Comparison of ENCODE assay signal across 8 mouse cellular contexts in the genomic region with DNA sequence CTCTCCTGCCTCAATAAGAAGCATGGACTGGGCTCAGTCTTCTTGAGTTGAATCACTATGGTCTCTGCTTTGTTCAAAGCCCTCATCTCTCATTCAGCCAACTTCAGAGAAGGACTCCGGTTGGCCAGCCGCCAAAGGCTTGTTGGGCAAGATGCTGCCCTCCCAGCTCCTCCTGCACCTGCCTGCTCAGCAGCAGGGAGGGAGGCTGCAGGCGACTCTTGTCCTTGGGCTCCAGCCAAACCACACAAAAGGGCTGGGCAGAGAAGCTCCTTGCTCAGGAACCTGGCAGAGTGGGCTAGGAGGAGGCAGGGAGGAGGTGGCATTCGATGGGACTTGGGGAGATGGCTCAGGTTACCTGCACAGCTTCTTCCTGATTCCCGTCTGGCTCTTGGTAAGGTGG. TPM values are rescaled to one million over a fixed set of nuclear protein-coding genes. Genes with fewer than 3 reads are reported as not detected.
A peak's percentile ranks its signal among the peaks of the same experiment; 100 is the strongest.
DNase-seq lines count a peak whose midpoint lies in the region; ATAC-seq and TF ChIP-seq lines count a peak whose summit lies in the region.

No protein-coding gene starts in this region.

- TF ChIP-seq CTCF in bone marrow, adult 2 months (IDR thresholded peaks at IDR 0.05; ENCODE audit: control insufficient read depth, insufficient read depth, low read length): no peak

- H3K27me3 ChIP-seq in heart, embryonic 15.5 days: peaks cover 9% of the 10 kb centered on the region; the same call in 1 of the 2 replicates
- peaks cover 12% of the 10 kb centered on the region for H3K27me3 ChIP-seq in heart, embryonic 12.5 days (replicated peaks)
- H3K27me3 ChIP-seq in forebrain, embryonic 11.5 days (ENCODE audit: control insufficient read depth, insufficient read depth, low read length): no peaks in the 10 kb centered on the region
- peaks cover 13% of the 10 kb centered on the region for H3K27me3 ChIP-seq in midbrain, embryonic 10.5 days (ENCODE audit: low read depth, poor library complexity, severe bottlenecking)

- TF ChIP-seq POLR2A in bone marrow, adult 2 months (IDR thresholded peaks at IDR 0.05; ENCODE audit: borderline replicate concordance, control insufficient read depth, low read depth, low read length): no peak

- 44% methylated on average over 5 of the region's 5 CpGs for WGBS in heart, embryonic 15.5 days
- WGBS in heart, embryonic 12.5 days: 47% methylated on average over 5 of the region's 5 CpGs
- 9% methylated on average over 5 of the region's 5 CpGs for WGBS in bone marrow, adult 2 months
- 41% methylated on average over 5 of the region's 5 CpGs for WGBS in forebrain, embryonic 11.5 days
- WGBS in midbrain, embryonic 10.5 days: 53% methylated on average over 5 of the region's 5 CpGs

- peaks cover 43% of the 10 kb centered on the region for H3K4me1 ChIP-seq in heart, embryonic 15.5 days (replicated peaks)
- H3K4me1 ChIP-seq in heart, embryonic 12.5 days (replicated peaks): peaks cover 49% of the 10 kb centered on the region
- H3K4me1 ChIP-seq in bone marrow, adult 2 months (ENCODE audit: control insufficient read depth, insufficient read depth, low read length): peaks cover 4% of the 10 kb centered on the region
- peaks cover 48% of the 10 kb centered on the region for H3K4me1 ChIP-seq in forebrain, embryonic 11.5 days (replicated peaks; ENCODE audit: control insufficient read depth, insufficient read depth, low read length)
- H3K4me1 ChIP-seq in midbrain, embryonic 10.5 days: peaks cover 94% of the 10 kb centered on the region

- no peak for ATAC-seq in heart, embryonic 15.5 days (replicated peaks; ENCODE audit: insufficient number of reproducible peaks, insufficient read depth, low FRiP score, low read depth)
- no peak for ATAC-seq in heart, embryonic 12.5 days (ENCODE audit: insufficient number of reproducible peaks, low FRiP score)
- no peak for ATAC-seq in forebrain, embryonic 11.5 days (replicated peaks; ENCODE audit: low FRiP score)

- peak; percentile 72 for DNase-seq in forebrain, embryonic 11.5 days (ENCODE audit: low spot score)
- peak; percentile 91 for DNase-seq in kidney, adult 8-10 months
- DNase-seq in midbrain, embryonic 10.5 days (ENCODE audit: low spot score): peak; percentile 40
- peak; percentile 95 for DNase-seq in urinary bladder, postnatal 14 days (ENCODE audit: low spot score)
- DNase-seq in layer of hippocampus, postnatal 36 days: no peak

- no peaks in the 10 kb centered on the region for H3K9me3 ChIP-seq in heart, embryonic 15.5 days (replicated peaks)
- H3K9me3 ChIP-seq in heart, embryonic 12.5 days (replicated peaks): no peaks in the 10 kb centered on the region
- H3K9me3 ChIP-seq in forebrain, embryonic 11.5 days (ENCODE audit: control insufficient read depth, low read length): no peaks in the 10 kb centered on the region
- no peaks in the 10 kb centered on the region for H3K9me3 ChIP-seq in midbrain, embryonic 10.5 days (replicated peaks)

- no peaks in the 10 kb centered on the region for H3K36me3 ChIP-seq in heart, embryonic 15.5 days
- H3K36me3 ChIP-seq in heart, embryonic 12.5 days: no peaks in the 10 kb centered on the region
- H3K36me3 ChIP-seq in forebrain, embryonic 11.5 days (ENCODE audit: control insufficient read depth, insufficient read depth, low read length): peaks cover 2% of the 10 kb centered on the region; the same call in 1 of the 2 replicates
- H3K36me3 ChIP-seq in midbrain, embryonic 10.5 days: peaks cover 50% of the 10 kb centered on the region

- H3K27ac ChIP-seq in heart, embryonic 15.5 days: 0 out of 2 replicates have a peak overlapping the region, but pooled peaks have one; percentile 3
- no peak overlapping the region for H3K27ac ChIP-seq in heart, embryonic 12.5 days (ENCODE audit: poor library complexity, severe bottlenecking)
- peak overlapping the region; percentile 50; the same call in 1 of the 2 replicates for H3K27ac ChIP-seq in bone marrow, adult 2 months (ENCODE audit: control insufficient read depth, insufficient read depth, low read depth, low read length, poor library complexity)
- H3K27ac ChIP-seq in forebrain, embryonic 11.5 days (ENCODE audit: low read depth, low read length): peak overlapping the region; percentile 99
- peak overlapping the region; percentile 95 for H3K27ac ChIP-seq in midbrain, embryonic 10.5 days (replicated peaks)

- H3K9ac ChIP-seq in heart, embryonic 15.5 days: no peak overlapping the region
- no peak overlapping the region for H3K9ac ChIP-seq in heart, embryonic 12.5 days
- peak overlapping the region; percentile 69; the same call in 1 of the 2 replicates for H3K9ac ChIP-seq in forebrain, embryonic 11.5 days (ENCODE audit: low read length)

- H3K4me3 ChIP-seq in heart, embryonic 15.5 days: no peak overlapping the region
- no peak overlapping the region for H3K4me3 ChIP-seq in heart, embryonic 12.5 days
- H3K4me3 ChIP-seq in bone marrow, adult 2 months (replicated peaks; ENCODE audit: control insufficient read depth, low read depth, low read length): no peak overlapping the region
- H3K4me3 ChIP-seq in forebrain, embryonic 11.5 days (ENCODE audit: low read depth, low read length): peak overlapping the region; percentile 66
- peak overlapping the region; percentile 88 for H3K4me3 ChIP-seq in midbrain, embryonic 10.5 days

- no peak overlapping the region for H3K4me2 ChIP-seq in heart, embryonic 15.5 days
- H3K4me2 ChIP-seq in heart, embryonic 12.5 days: no peak overlapping the region
- peak overlapping the region; percentile 66 for H3K4me2 ChIP-seq in forebrain, embryonic 11.5 days (ENCODE audit: low read depth, low read length, severe bottlenecking)

RNA-seq across cellular contexts. Expression of a gene that starts 3.3 kb away (rescaled TPM):
- polyA plus RNA-seq in heart, embryonic 15.5 days (2015; fragmentation: Nextera tagmentation; extraction: Ambion mirVana): 3.0 and 3.7 TPM in 2 replicates
- polyA plus RNA-seq in heart, embryonic 12.5 days (2016; fragmentation: Nextera tagmentation; extraction: Ambion mirVana): 2.6 and 3.1 TPM in 2 replicates
- 5.2 and 16.4 TPM in 2 replicates for polyA plus RNA-seq in bone marrow, adult 2 months (2011; ENCODE audit: insufficient read depth, insufficient read length, low replicate concordance, missing spikeins)
- polyA plus RNA-seq in forebrain, embryonic 11.5 days (2014; fragmentation: Nextera tagmentation; extraction: Ambion mirVana): 57.7 and 63.4 TPM in 2 replicates
- 87.1 and 101 TPM in 2 replicates for polyA plus RNA-seq in midbrain, embryonic 10.5 days (2016; fragmentation: Nextera tagmentation; extraction: Ambion mirVana)
- 1 to 10 TPM in 1 of 2 experiments, under 1 TPM in 1; 0.63 to 1.1 TPM for total RNA-seq in layer of hippocampus, postnatal 36 days (2021)

RNA-seq across cellular contexts. Expression of a gene that starts 20.8 kb away (rescaled TPM):
- polyA plus RNA-seq in heart, embryonic 15.5 days (2015; fragmentation: Nextera tagmentation; extraction: Ambion mirVana): 0.33 and 0.68 TPM in 2 replicates
- polyA plus RNA-seq in heart, embryonic 12.5 days (2016; fragmentation: Nextera tagmentation; extraction: Ambion mirVana): 0.55 and 0.81 TPM in 2 replicates
- not detected in 2 replicates for polyA plus RNA-seq in bone marrow, adult 2 months (2011; ENCODE audit: insufficient read depth, insufficient read length, low replicate concordance, missing spikeins)
- polyA plus RNA-seq in forebrain, embryonic 11.5 days (2014; fragmentation: Nextera tagmentation; extraction: Ambion mirVana): 0.99 and 1.1 TPM in 2 replicates
- polyA plus RNA-seq in midbrain, embryonic 10.5 days (2016; fragmentation: Nextera tagmentation; extraction: Ambion mirVana): 1.4 and 2.8 TPM in 2 replicates
- 1 to 10 TPM; 3.0 to 3.3 TPM for total RNA-seq in layer of hippocampus, postnatal 36 days (2021)

Comparison
In these comparisons a context has a peak if more than half of its experiments do, and no peak if none do; other contexts are left out.
1. H3K4me3 ChIP-seq: peak in forebrain, embryonic 11.5 days (single experiment) and midbrain, embryonic 10.5 days (single experiment); none in heart, embryonic 15.5 days (single experiment), heart, embryonic 12.5 days (single experiment) and bone marrow, adult 2 months (single experiment).
2. DNase-seq: peak in forebrain, embryonic 11.5 days (single experiment), kidney, adult 8-10 months (2 of 2), midbrain, embryonic 10.5 days (single experiment) and urinary bladder, postnatal 14 days (single experiment); none in layer of hippocampus, postnatal 36 days (0 of 2).